Mouse (Mus musculus): ENCODE measurements around the gene Sod1. TPM values are rescaled to one million over a fixed set of nuclear protein-coding genes. Genes with fewer than 3 reads are reported as not detected.

Gene Sod1
- polyA plus RNA-seq (2012; rRNA removed), result 277 and 305 TPM in 2 replicates

- no peak within 1 kb of the TSS for H3K27ac ChIP-seq (ENCODE audit: control insufficient read depth, insufficient read depth, low read length)
- H3K36me3 ChIP-seq (ENCODE audit: control insufficient read depth, insufficient read depth, low read length), result peaks cover under 1% of the 10 kb centered on the region
- peak within 1 kb of the TSS; percentile 77 for H3K4me3 ChIP-seq (ENCODE audit: control insufficient read depth, insufficient read depth, low read length)
- TF ChIP-seq POLR2A (IDR thresholded peaks at IDR 0.05; ENCODE audit: control insufficient read depth, extremely low read depth, insufficient read depth, low read length, poor library complexity) (peak; percentile 90), CTCF (IDR thresholded peaks at IDR 0.05; ENCODE audit: borderline replicate concordance, control insufficient read depth, extremely low read depth, insufficient read depth, low read length, poor library complexity) (peak; percentile 32; the same call in 1 of the 2 replicates)
- H3K4me1 ChIP-seq (replicated peaks; ENCODE audit: control insufficient read depth, insufficient read depth, low read length), result peaks cover 8% of the 10 kb centered on the region
- WGBS, result 1% methylated on average over 63 of the region's 63 CpGs
- peak; percentile 98 for DNase-seq
- no peaks in the 10 kb centered on the region for H3K27me3 ChIP-seq (ENCODE audit: control insufficient read depth, insufficient read depth, low read length)
Measured at GRCm38 (mm10) chr16:90220026-90220891, at the start of gene Sod1. Gene Sod1 (plus strand): TSS chr16:90220754.

GRCm38 (mm10) chr16:90171416-90171815 is 49.1 kb upstream of the Sod1 start:
- Histone ChIP-seq H3K36me3 (ENCODE audit: control insufficient read depth, insufficient read depth, low read length) (no peaks in the 10 kb centered on the region), H3K27me3 (ENCODE audit: control insufficient read depth, insufficient read depth, low read length) (no peaks in the 10 kb centered on the region), H3K4me3 (ENCODE audit: control insufficient read depth, insufficient read depth, low read length) (no peak overlapping the region), H3K4me1 (replicated peaks; ENCODE audit: control insufficient read depth, insufficient read depth, low read length) (no peaks in the 10 kb centered on the region), H3K27ac (ENCODE audit: control insufficient read depth, insufficient read depth, low read length) (no peak overlapping the region)
- TF ChIP-seq POLR2A (IDR thresholded peaks at IDR 0.05; ENCODE audit: control insufficient read depth, extremely low read depth, insufficient read depth, low read length, poor library complexity), result no peak
- TF ChIP-seq CTCF (IDR thresholded peaks at IDR 0.05; ENCODE audit: borderline replicate concordance, control insufficient read depth, extremely low read depth, insufficient read depth, low read length, poor library complexity), result no peak
- no peak for DNase-seq
- 92% methylated on average over 8 of the region's 8 CpGs for WGBS

GRCm38 (mm10) chr16:90176472-90176871 is 44.1 kb upstream of the Sod1 start:
- 0 out of 2 replicates have a peak, but pooled peaks cover 2% of the 10 kb centered on the region for H3K4me1 ChIP-seq (replicated peaks; ENCODE audit: control insufficient read depth, insufficient read depth, low read length)
- 30% methylated on average over 10 of the region's 10 CpGs for WGBS
- H3K27ac ChIP-seq (ENCODE audit: control insufficient read depth, insufficient read depth, low read length), result no peak overlapping the region
- no peak overlapping the region for H3K4me3 ChIP-seq (ENCODE audit: control insufficient read depth, insufficient read depth, low read length)
- DNase-seq, result no peak
- no peaks in the 10 kb centered on the region for H3K27me3 ChIP-seq (ENCODE audit: control insufficient read depth, insufficient read depth, low read length)
- no peaks in the 10 kb centered on the region for H3K36me3 ChIP-seq (ENCODE audit: control insufficient read depth, insufficient read depth, low read length)
- TF ChIP-seq CTCF (IDR thresholded peaks at IDR 0.05; ENCODE audit: borderline replicate concordance, control insufficient read depth, extremely low read depth, insufficient read depth, low read length, poor library complexity) (no peak), POLR2A (IDR thresholded peaks at IDR 0.05; ENCODE audit: control insufficient read depth, extremely low read depth, insufficient read depth, low read length, poor library complexity) (no peak)

GRCm38 (mm10) chr16:90177425-90177824 is 43.1 kb upstream of the Sod1 start:
- H3K36me3 ChIP-seq (ENCODE audit: control insufficient read depth, insufficient read depth, low read length), result no peaks in the 10 kb centered on the region
- no peak overlapping the region for H3K4me3 ChIP-seq (ENCODE audit: control insufficient read depth, insufficient read depth, low read length)
- H3K4me1 ChIP-seq (replicated peaks; ENCODE audit: control insufficient read depth, insufficient read depth, low read length), result 0 out of 2 replicates have a peak, but pooled peaks cover 2% of the 10 kb centered on the region
- DNase-seq, result no peak
- no peaks in the 10 kb centered on the region for H3K27me3 ChIP-seq (ENCODE audit: control insufficient read depth, insufficient read depth, low read length)
- WGBS, result 10% methylated on average over 8 of the region's 8 CpGs
- H3K27ac ChIP-seq (ENCODE audit: control insufficient read depth, insufficient read depth, low read length), result no peak overlapping the region
- TF ChIP-seq POLR2A (IDR thresholded peaks at IDR 0.05; ENCODE audit: control insufficient read depth, extremely low read depth, insufficient read depth, low read length, poor library complexity) (no peak), CTCF (IDR thresholded peaks at IDR 0.05; ENCODE audit: borderline replicate concordance, control insufficient read depth, extremely low read depth, insufficient read depth, low read length, poor library complexity) (no peak)

GRCm38 (mm10) chr16:90178404-90178803 is 42.1 kb upstream of the Sod1 start:
- Histone ChIP-seq H3K4me3 (ENCODE audit: control insufficient read depth, insufficient read depth, low read length) (no peak overlapping the region), H3K36me3 (ENCODE audit: control insufficient read depth, insufficient read depth, low read length) (no peaks in the 10 kb centered on the region), H3K4me1 (replicated peaks; ENCODE audit: control insufficient read depth, insufficient read depth, low read length) (0 out of 2 replicates have a peak, but pooled peaks cover 2% of the 10 kb centered on the region), H3K27me3 (ENCODE audit: control insufficient read depth, insufficient read depth, low read length) (no peaks in the 10 kb centered on the region), H3K27ac (ENCODE audit: control insufficient read depth, insufficient read depth, low read length) (no peak overlapping the region)
- 89% methylated on average over 3 of the region's 3 CpGs for WGBS
- DNase-seq, result no peak
- no peak for TF ChIP-seq POLR2A (IDR thresholded peaks at IDR 0.05; ENCODE audit: control insufficient read depth, extremely low read depth, insufficient read depth, low read length, poor library complexity)
- TF ChIP-seq CTCF (IDR thresholded peaks at IDR 0.05; ENCODE audit: borderline replicate concordance, control insufficient read depth, extremely low read depth, insufficient read depth, low read length, poor library complexity), result no peak

GRCm38 (mm10) chr16:90179892-90180291 is 40.7 kb upstream of the Sod1 start:
- H3K4me1 ChIP-seq (replicated peaks; ENCODE audit: control insufficient read depth, insufficient read depth, low read length), result 0 out of 2 replicates have a peak, but pooled peaks cover 2% of the 10 kb centered on the region
- TF ChIP-seq CTCF (IDR thresholded peaks at IDR 0.05; ENCODE audit: borderline replicate concordance, control insufficient read depth, extremely low read depth, insufficient read depth, low read length, poor library complexity) (no peak), POLR2A (IDR thresholded peaks at IDR 0.05; ENCODE audit: control insufficient read depth, extremely low read depth, insufficient read depth, low read length, poor library complexity) (no peak)
- WGBS, result 85% methylated on average over 5 of the region's 5 CpGs

More at GRCm38 (mm10) chr16:90179892-90180291, 40.7 kb upstream of the Sod1 start:
- Histone ChIP-seq H3K36me3 (ENCODE audit: control insufficient read depth, insufficient read depth, low read length) (no peaks in the 10 kb centered on the region), H3K27me3 (ENCODE audit: control insufficient read depth, insufficient read depth, low read length) (no peaks in the 10 kb centered on the region), H3K27ac (ENCODE audit: control insufficient read depth, insufficient read depth, low read length) (no peak overlapping the region), H3K4me3 (ENCODE audit: control insufficient read depth, insufficient read depth, low read length) (no peak overlapping the region)
- DNase-seq, result no peak
